Mouse (Mus musculus) spleen, postnatal 4 days (tissue): ENCODE data around the gene 1190005I06Rik.

Experiments
- DNase-seq, 2 experiments: peaks; one replicate each; pipeline ENCODE4 v3.0.0; 2022; ENCODE audit warnings: low spot score in 2 of 2

The 1190005I06Rik gene

GRCm38 (mm10) chr8:120667561-120668373, 20.3 kb upstream of the 1190005I06Rik start, which contains the start of the genes Gm27021 and Cox4i1:
Gene Gm27021 (minus strand): TSS chr8:120668079.
Gene Cox4i1 (plus strand): TSS chr8:120668222.
- peak; percentile 94 to 97 for DNase-seq

GRCm38 (mm10) chr8:120666807-120667470, 19.5 kb upstream of the 1190005I06Rik start:
- no peak for DNase-seq

- peak in 1 of 2 experiments; percentile 45 for DNase-seq
Observed at GRCm38 (mm10) chr8:120665726-120666455, 18.5 kb upstream of the 1190005I06Rik start.

GRCm38 (mm10) chr8:120664566-120664965, 17.1 kb upstream of the 1190005I06Rik start:
- DNase-seq: no peak

- DNase-seq: no peak
Observed at GRCm38 (mm10) chr8:120657415-120657814, 10.0 kb upstream of the 1190005I06Rik start.

GRCm38 (mm10) chr8:120656322-120657052, 9.1 kb upstream of the 1190005I06Rik start:
- DNase-seq: no peak

GRCm38 (mm10) chr8:120644663-120645062, 2.8 kb downstream of the 1190005I06Rik start:
- no peak for DNase-seq

GRCm38 (mm10) chr8:120642031-120642662, 5.3 kb downstream of the 1190005I06Rik start:
- DNase-seq: no peak

- no peak for DNase-seq
Observed at GRCm38 (mm10) chr8:120641245-120641644, 6.2 kb downstream of the 1190005I06Rik start.

- DNase-seq: peak; percentile 23 to 72
Observed at GRCm38 (mm10) chr8:120634329-120634839, 13.0 kb downstream of the 1190005I06Rik start.

GRCm38 (mm10) chr8:120633665-120634271, 13.7 kb downstream of the 1190005I06Rik start:
- DNase-seq: no peak

GRCm38 (mm10) chr8:120632969-120633664, 14.3 kb downstream of the 1190005I06Rik start:
- DNase-seq: no peak

- no peak for DNase-seq
Observed at GRCm38 (mm10) chr8:120631441-120632375, 15.7 kb downstream of the 1190005I06Rik start.

GRCm38 (mm10) chr8:120630848-120631247, 16.6 kb downstream of the 1190005I06Rik start:
- DNase-seq: no peak

- DNase-seq: no peak
Observed at GRCm38 (mm10) chr8:120630031-120630430, 17.4 kb downstream of the 1190005I06Rik start.

- no peak for DNase-seq
Observed at GRCm38 (mm10) chr8:120627298-120627697, 20.1 kb downstream of the 1190005I06Rik start.

GRCm38 (mm10) chr8:120626461-120626860, 21.0 kb downstream of the 1190005I06Rik start:
- no peak for DNase-seq

GRCm38 (mm10) chr8:120623608-120624007, 23.8 kb downstream of the 1190005I06Rik start:
- no peak for DNase-seq
